ENCODE assay signal across 26 mouse cellular contexts in the genomic region with DNA sequence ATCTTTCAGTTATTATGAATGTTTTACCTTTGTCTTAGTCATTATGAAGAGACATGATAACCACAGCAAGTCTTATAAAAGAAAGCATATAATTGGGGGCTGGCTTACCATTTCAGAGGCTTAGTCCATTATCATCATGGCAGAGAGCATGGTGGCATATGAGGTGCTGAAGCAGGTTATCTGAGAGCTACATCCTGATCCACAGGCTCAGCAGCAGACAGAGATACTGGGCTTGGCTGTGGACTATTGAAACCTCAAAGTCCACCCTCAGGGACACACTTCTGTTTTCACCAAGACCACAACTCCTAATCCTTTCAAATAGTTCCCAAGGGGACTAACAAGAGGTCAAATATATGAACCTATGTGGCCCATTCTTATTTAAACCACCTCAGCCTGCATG. TPM values are rescaled to one million over a fixed set of nuclear protein-coding genes. Genes with fewer than 3 reads are reported as not detected.
"Had no signal": no experiment of that assay in that cellular context is flagged by ENCODE, and none has a peak within 500 bp of the region (broad histone marks: within the 10 kb centered on the region; RNA-seq: fewer than 3 reads in every experiment).

No protein-coding gene starts in this region.

- H3K27ac ChIP-seq: lung, embryonic 15.5 days; macrophage; midbrain, embryonic 10.5 days; midbrain, embryonic 12.5 days; neural tube, embryonic 13.5 days; neural tube, embryonic 15.5 days had no signal

- H3K9me3 ChIP-seq: lung, embryonic 15.5 days; megakaryocyte, embryonic 14.5 days; midbrain, embryonic 10.5 days; midbrain, embryonic 12.5 days; neural tube, embryonic 13.5 days; neural tube, embryonic 15.5 days had no signal

- H3K36me3 ChIP-seq: lung, embryonic 15.5 days; midbrain, embryonic 10.5 days; midbrain, embryonic 12.5 days; neural tube, embryonic 13.5 days; neural tube, embryonic 15.5 days had no signal

- H3K4me3 ChIP-seq: lung, embryonic 15.5 days; megakaryocyte, embryonic 14.5 days; midbrain, embryonic 10.5 days; midbrain, embryonic 12.5 days; myocyte; neural tube, embryonic 13.5 days; neural tube, embryonic 15.5 days had no signal

- H3K9ac ChIP-seq: lung, embryonic 15.5 days; midbrain, embryonic 12.5 days; neural tube, embryonic 13.5 days; neural tube, embryonic 15.5 days had no signal

- H3K4me1 ChIP-seq: lung, embryonic 15.5 days had no signal

- ATAC-seq: lung, postnatal 0 days; midbrain, embryonic 16.5 days had no signal

- H3K27me3 ChIP-seq: lung, embryonic 15.5 days; midbrain, embryonic 12.5 days; neural tube, embryonic 13.5 days; neural tube, embryonic 15.5 days had no signal

- H3K4me2 ChIP-seq: lung, embryonic 15.5 days; midbrain, embryonic 12.5 days; neural tube, embryonic 13.5 days; neural tube, embryonic 15.5 days had no signal

- DNase-seq: lung, adult 2 months; lung, postnatal 14 days; right cerebral cortex, adult 18-20 months; right cerebral cortex, postnatal 25 days; right cerebral cortex, postnatal 4 days; spleen, adult 18-20 months; thymus, adult 18-20 months; thymus, postnatal 14 days; thymus, postnatal 36 days had no signal

RNA-seq across cellular contexts. Expression of a gene that starts 42.5 kb away (rescaled TPM):
- total RNA-seq: megakaryocyte progenitor cell, adult 5-6 weeks had no signal
- polyA plus RNA-seq: lung, adult 2 months; lung, embryonic 15.5 days; lung, postnatal 0 days; macrophage; midbrain, embryonic 10.5 days; midbrain, embryonic 12.5 days; midbrain, embryonic 14.5 days; midbrain, embryonic 16.5 days; myocyte; neural tube, embryonic 11.5 days; neural tube, embryonic 13.5 days; neural tube, embryonic 15.5 days; small intestine, adult 2 months; stomach, embryonic 14.5 days; stomach, embryonic 16.5 days; thymus, postnatal 0 days had no signal

RNA-seq across cellular contexts. Expression of a gene that starts 44.7 kb away (rescaled TPM):
- polyA plus RNA-seq: macrophage had no signal
